ENCODE assay signal across 10 mouse cellular contexts in genomic region chr1:186726117-186726516, GRCm38 (mm10).
"Had no signal": no experiment of that assay in that cellular context is flagged by ENCODE, and none has a peak within 500 bp of the region (broad histone marks: within the 10 kb centered on the region; RNA-seq: fewer than 3 reads in every experiment).

No protein-coding gene starts in this region.

- H3K4me2 ChIP-seq: limb, embryonic 13.5 days; neural tube, embryonic 15.5 days had no signal

- ATAC-seq: hindbrain, postnatal 0 days had no signal

- H3K36me3 ChIP-seq: neural tube, embryonic 15.5 days had no signal

- H3K27me3 ChIP-seq: limb, embryonic 13.5 days; neural tube, embryonic 15.5 days had no signal

- H3K9me3 ChIP-seq: limb, embryonic 13.5 days; neural tube, embryonic 15.5 days had no signal

- DNase-seq: lung, adult 18-20 months; midbrain, embryonic 14.5 days; thymus, postnatal 4 days had no signal

- H3K4me3 ChIP-seq: left cerebral cortex, adult 2 months; limb, embryonic 13.5 days; myocyte; neural tube, embryonic 15.5 days had no signal

- H3K27ac ChIP-seq: hindbrain, postnatal 0 days; left cerebral cortex, adult 2 months; limb, embryonic 13.5 days; liver, embryonic 14.5 days; neural tube, embryonic 15.5 days; stomach, postnatal 0 days had no signal

- H3K9ac ChIP-seq: limb, embryonic 13.5 days; liver, embryonic 14.5 days; neural tube, embryonic 15.5 days had no signal
